In the genomic region with DNA sequence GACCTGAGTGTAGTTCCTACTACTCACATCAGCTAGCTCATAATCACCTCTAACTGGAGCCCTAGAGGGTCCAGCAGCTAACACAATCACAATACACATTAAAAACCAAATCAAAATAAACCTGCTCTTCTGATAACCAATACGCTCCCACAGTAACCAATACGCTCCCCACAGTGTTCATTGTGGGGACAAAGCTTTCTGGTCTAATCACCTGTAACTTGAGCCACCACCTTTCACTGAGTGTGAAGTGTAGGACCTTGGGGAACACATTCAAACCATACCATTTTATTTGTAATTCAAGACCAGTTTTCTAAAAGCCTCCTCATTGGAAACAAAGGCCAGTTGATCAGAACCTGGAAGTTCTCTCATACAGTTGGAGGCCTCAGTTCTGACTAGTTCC, we compare ENCODE assay signal across 23 mouse cellular contexts.
"Had no signal": no experiment of that assay in that cellular context is flagged by ENCODE, and none has a peak within 500 bp of the region (broad histone marks: within the 10 kb centered on the region; RNA-seq: fewer than 3 reads in every experiment).

No protein-coding gene starts in this region.

- ATAC-seq: hindbrain, postnatal 0 days; intestine, embryonic 16.5 days; liver, embryonic 12.5 days had no signal

- H3K4me1 ChIP-seq: hindbrain, embryonic 13.5 days; hindbrain, embryonic 15.5 days; limb, embryonic 15.5 days; liver, embryonic 12.5 days had no signal

- H3K27ac ChIP-seq: heart, embryonic 13.5 days; heart, embryonic 15.5 days; hindbrain, embryonic 13.5 days; hindbrain, embryonic 15.5 days; hindbrain, postnatal 0 days; kidney, embryonic 15.5 days; kidney, postnatal 0 days; limb, embryonic 15.5 days; liver, embryonic 12.5 days; liver, embryonic 14.5 days had no signal

- DNase-seq: gastrocnemius, postnatal 36 days; heart, adult 18-20 months; kidney, adult 11 months; kidney, adult 2 months; kidney, adult 9 months; kidney, postnatal 14 days; kidney, postnatal 36 days; layer of hippocampus, adult 9-11 months; layer of hippocampus, postnatal 36 days; left cerebral cortex, postnatal 4 days had no signal

- H3K9ac ChIP-seq: heart, embryonic 13.5 days; heart, embryonic 15.5 days; hindbrain, embryonic 13.5 days; hindbrain, embryonic 15.5 days; kidney, embryonic 15.5 days; limb, embryonic 13.5 days; limb, embryonic 15.5 days; liver, embryonic 12.5 days; liver, embryonic 14.5 days had no signal

- H3K27me3 ChIP-seq: heart, embryonic 13.5 days; heart, embryonic 15.5 days; hindbrain, embryonic 13.5 days; hindbrain, embryonic 15.5 days; limb, embryonic 13.5 days; limb, embryonic 15.5 days; liver, embryonic 12.5 days had no signal

- H3K36me3 ChIP-seq: heart, embryonic 15.5 days; hindbrain, embryonic 13.5 days; hindbrain, embryonic 15.5 days; kidney, embryonic 15.5 days; limb, embryonic 15.5 days; liver, embryonic 12.5 days had no signal

- H3K4me3 ChIP-seq: heart, embryonic 13.5 days; heart, embryonic 15.5 days; hindbrain, embryonic 13.5 days; hindbrain, embryonic 15.5 days; kidney, embryonic 15.5 days; limb, embryonic 13.5 days; limb, embryonic 15.5 days; liver, embryonic 12.5 days had no signal

- H3K9me3 ChIP-seq: heart, embryonic 13.5 days; heart, embryonic 15.5 days; hindbrain, embryonic 13.5 days; hindbrain, embryonic 15.5 days; kidney, embryonic 15.5 days; limb, embryonic 13.5 days; limb, embryonic 15.5 days; liver, embryonic 12.5 days had no signal

- H3K4me2 ChIP-seq: heart, embryonic 11.5 days; heart, embryonic 13.5 days; heart, embryonic 15.5 days; hindbrain, embryonic 13.5 days; hindbrain, embryonic 15.5 days; kidney, embryonic 15.5 days; limb, embryonic 13.5 days; limb, embryonic 15.5 days; liver, embryonic 12.5 days had no signal
